Mouse (Mus musculus) splenic B cell, adult 2 months (primary cell): Measurements from ENCODE around the gene 4930564D02Rik.
A peak's percentile ranks its signal among the peaks of the same experiment; 100 is the strongest.

Experiments used
- DNase-seq: peaks from one replicate; pipeline ENCODE4 v3.0.0-alpha.2; 2011; ENCODE audit warnings: low read depth, low spot score
- H3K27me3 ChIP-seq: 2 replicates; pipeline ENCODE4 v1.6.1; 2012; ENCODE audit warnings: mild to moderate bottlenecking, low read length, moderate library complexity, mixed read lengths; ENCODE audit not compliant: control insufficient read depth, poor library complexity, insufficient read depth, severe bottlenecking
- H3K36me3 ChIP-seq: 2 replicates; pipeline ENCODE4 v1.6.1; 2012; ENCODE audit warnings: mild to moderate bottlenecking, low read length, moderate library complexity, mixed read lengths; ENCODE audit not compliant: control insufficient read depth, poor library complexity, insufficient read depth, severe bottlenecking

The 4930564D02Rik gene

DNA sequence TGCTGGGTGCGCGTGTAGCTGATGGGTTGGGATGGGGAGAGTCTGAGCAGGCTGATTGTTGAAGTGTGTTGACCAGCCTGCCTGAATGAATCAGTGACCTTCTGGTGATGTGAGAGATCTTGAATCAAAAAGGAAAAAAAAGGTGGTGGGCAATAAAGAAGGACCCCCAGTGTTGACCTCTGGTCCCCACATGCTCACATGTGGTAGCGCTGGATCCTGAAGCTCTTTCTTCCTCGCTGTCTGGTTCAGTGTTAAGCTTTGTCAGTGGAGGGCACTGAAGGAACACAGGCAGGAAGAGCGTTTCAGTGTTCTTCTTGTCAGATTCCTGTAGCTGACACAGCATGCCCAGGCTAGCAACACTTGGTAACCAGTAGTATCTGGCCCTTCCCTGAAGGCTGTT, 9.2 kb downstream of the 4930564D02Rik start:
- no peaks in the 10 kb centered on the region for H3K36me3 ChIP-seq
- no peak for DNase-seq

DNA sequence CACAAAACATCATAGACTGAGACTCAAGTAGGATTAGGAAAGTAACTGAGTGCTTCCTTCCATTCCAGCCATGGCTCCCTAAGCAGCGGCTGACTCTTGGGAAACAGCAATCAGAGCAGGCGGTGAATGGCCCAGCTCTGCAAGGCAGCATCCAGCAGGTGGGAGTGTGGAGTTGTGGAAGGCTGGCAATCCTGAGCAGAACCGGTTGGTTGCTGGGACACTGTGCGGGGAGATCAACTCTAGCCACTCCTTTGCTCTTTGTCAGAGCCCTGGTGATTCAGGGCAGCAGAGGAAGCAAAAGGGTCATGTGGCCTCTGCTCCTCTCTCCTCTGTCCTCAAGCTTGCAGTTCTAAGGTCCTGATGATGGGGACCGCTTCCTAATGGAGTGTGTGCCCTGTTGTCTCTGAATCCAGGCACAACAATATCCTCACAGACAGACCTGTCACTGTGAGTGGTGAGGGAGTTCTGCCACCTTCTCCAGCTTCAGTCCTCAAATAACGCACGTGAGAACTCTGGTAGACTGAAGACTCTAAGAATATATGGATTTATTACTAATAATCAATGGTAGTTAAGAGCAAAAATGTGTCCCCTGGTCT, 11.7 kb downstream of the 4930564D02Rik start:
- Histone ChIP-seq H3K27me3 (no peaks in the 10 kb centered on the region), H3K36me3 (no peaks in the 10 kb centered on the region)
- DNase-seq, result no peak

More for the DNA sequence above, 9.2 kb downstream of the 4930564D02Rik start:
- no peaks in the 10 kb centered on the region for H3K27me3 ChIP-seq

- no peaks in the 10 kb centered on the region for H3K36me3 ChIP-seq
- no peaks in the 10 kb centered on the region for H3K27me3 ChIP-seq
- no peak for DNase-seq
Observed at GRCm38 (mm10) chr3:105087344-105087743, 20.7 kb downstream of the 4930564D02Rik start.

DNA sequence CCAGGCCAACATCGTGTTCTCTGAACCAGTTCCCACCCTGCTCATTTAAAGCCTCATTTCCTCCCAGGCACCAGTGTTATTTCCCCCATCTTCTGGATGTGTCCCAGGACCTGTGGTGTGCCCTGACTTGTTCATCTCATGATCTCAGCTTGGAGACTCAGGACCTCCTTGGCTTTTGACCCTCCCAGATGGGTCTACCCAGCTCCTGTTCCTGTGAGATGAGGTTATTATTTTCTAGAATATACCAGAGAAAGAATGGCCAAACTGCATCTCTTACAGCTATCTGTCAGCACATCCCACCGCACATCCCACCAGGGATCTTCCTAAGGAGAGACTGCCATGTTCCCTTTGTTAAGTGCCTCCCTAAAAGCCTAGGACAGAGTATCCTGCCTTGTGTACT, 22.0 kb downstream of the 4930564D02Rik start:
- Histone ChIP-seq H3K27me3 (no peaks in the 10 kb centered on the region), H3K36me3 (no peaks in the 10 kb centered on the region)
- no peak for DNase-seq

DNA sequence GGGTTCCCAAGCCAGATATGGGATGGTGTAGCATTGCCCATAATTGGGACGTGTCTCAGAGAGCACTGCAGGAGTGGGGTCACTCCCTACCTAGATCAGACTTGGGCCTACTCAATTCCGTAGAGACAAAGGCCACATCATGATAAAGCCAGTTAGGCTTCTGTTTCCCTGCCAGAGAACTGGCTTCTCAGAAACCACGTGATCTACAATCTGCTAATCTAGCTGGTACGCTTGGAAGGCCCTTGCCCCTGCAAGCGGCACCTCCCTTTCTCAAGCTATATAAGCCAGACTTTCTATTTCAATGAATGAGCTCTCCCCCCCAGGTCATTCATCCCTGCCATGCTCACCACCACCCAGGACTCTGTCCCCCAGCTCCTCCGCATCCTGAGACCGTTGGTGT, 23.5 kb downstream of the 4930564D02Rik start:
- H3K36me3 ChIP-seq, result no peaks in the 10 kb centered on the region
- no peaks in the 10 kb centered on the region for H3K27me3 ChIP-seq
- DNase-seq, result no peak

DNA sequence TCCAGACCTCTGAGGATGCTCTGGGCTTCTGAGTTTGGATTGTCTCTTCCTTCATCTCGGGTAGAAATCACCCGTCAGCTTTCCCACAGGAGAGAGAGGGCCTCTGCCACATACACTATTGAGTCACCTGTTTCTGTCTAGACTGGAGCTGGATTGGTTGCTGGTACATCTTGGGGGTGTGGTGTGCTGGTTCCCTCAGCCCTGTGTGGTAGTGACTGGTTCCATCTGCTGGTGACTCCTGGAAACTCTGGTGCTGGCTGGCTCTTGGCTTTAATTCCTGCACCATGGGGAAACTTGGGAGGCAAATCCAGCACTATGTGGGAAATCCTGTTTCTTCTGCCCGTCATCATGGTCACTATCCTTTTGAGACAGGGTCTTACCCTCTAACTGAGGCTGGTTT, 24.3 kb downstream of the 4930564D02Rik start:
- no peaks in the 10 kb centered on the region for H3K27me3 ChIP-seq
- no peaks in the 10 kb centered on the region for H3K36me3 ChIP-seq
- DNase-seq, result no peak

DNA sequence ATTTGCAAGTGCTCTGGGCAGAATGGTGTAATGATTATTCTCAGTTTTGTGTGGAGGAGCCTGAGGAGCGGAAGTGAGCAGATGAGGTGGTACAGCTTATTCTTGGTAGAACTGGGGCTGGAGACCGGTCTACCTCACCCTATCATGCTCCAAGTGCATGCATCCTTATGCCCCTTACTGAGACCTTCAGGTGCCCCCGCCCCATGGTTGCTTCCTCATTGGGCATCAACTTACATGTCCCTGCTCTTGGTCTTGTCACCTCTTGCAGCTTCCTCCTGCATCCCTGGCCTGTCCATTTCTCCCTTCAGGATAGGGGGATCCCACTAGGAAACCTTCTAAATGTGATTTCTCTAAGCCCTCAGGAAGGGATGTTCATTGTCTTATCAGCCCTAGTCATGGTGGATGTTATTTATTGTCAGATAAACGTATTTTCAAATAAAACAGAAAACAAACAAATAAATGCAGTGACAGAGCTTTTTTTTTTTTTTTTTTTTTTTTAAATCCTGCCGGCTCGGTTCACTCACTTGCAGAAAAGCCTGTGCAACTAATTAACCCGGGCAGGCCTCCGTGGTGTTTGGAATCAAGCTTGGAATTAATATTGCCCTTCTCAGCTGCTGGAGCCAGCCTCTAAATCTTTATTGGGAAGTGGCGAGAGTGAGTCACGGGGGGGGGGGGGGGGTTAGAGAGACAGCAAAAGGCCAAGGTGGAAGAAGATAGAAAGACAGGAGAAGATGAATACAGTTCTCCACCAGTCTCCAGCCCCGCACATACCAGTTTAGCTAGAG, 26.3 kb downstream of the 4930564D02Rik start:
- Histone ChIP-seq H3K36me3 (no peaks in the 10 kb centered on the region), H3K27me3 (no peaks in the 10 kb centered on the region)
- no peak for DNase-seq

GRCm38 (mm10) chr3:105094448-105094847, 27.8 kb downstream of the 4930564D02Rik start:
- Histone ChIP-seq H3K36me3 (no peaks in the 10 kb centered on the region), H3K27me3 (no peaks in the 10 kb centered on the region; the same call in 1 of the 2 replicates)
- DNase-seq, result no peak

DNA sequence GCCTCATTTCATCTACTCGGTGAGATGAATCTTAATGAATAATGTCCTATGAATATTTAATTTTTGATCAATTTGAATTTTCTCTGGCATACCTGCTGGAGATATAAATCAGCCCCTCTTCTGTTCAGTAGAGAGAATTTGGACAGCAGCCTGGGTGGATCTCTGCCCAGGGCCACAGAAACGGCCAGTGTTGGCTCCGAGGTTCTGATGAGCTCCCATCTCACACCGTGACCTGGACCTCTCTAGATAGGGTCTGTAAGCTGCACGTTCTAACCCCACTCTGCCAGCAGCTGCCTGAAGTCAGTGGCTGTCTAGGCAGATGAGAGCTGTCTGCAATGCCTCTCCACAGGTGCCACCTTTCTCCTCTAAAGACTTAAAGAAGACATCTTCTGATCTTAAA, 28.4 kb downstream of the 4930564D02Rik start:
- Histone ChIP-seq H3K36me3 (no peaks in the 10 kb centered on the region), H3K27me3 (no peaks in the 10 kb centered on the region; the same call in 1 of the 2 replicates)
- no peak for DNase-seq

DNA sequence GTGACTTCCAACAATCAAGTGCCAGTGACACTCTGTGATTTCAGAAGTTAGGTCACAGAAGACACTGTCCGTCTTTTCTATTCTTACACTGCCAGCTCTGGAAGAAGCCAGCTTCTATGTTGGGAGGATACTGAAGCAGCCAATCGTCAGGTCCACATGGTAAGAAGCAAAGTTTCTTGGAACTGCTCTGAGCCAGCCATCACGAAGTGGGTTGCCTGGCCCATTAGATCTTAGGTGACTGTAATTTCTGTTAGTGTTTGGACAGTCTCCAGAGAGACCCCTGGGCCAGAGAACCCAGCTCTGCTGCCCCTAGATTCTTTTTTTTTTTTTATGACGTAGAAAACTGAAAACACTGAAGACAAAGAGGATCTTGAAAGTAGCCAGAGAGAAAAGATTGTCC, 30.9 kb downstream of the 4930564D02Rik start:
- Histone ChIP-seq H3K36me3 (no peaks in the 10 kb centered on the region), H3K27me3 (no peaks in the 10 kb centered on the region; the same call in 1 of the 2 replicates)
- DNase-seq, result no peak

GRCm38 (mm10) chr3:105099526-105100269, 33.1 kb downstream of the 4930564D02Rik start:
- no peak for DNase-seq
- H3K27me3 ChIP-seq, result no peaks in the 10 kb centered on the region; the same call in 1 of the 2 replicates
- H3K36me3 ChIP-seq, result no peaks in the 10 kb centered on the region

- no peaks in the 10 kb centered on the region; the same call in 1 of the 2 replicates for H3K27me3 ChIP-seq
- DNase-seq, result no peak
- H3K36me3 ChIP-seq, result no peaks in the 10 kb centered on the region
Observed at GRCm38 (mm10) chr3:105100270-105100589, 33.6 kb downstream of the 4930564D02Rik start.

DNA sequence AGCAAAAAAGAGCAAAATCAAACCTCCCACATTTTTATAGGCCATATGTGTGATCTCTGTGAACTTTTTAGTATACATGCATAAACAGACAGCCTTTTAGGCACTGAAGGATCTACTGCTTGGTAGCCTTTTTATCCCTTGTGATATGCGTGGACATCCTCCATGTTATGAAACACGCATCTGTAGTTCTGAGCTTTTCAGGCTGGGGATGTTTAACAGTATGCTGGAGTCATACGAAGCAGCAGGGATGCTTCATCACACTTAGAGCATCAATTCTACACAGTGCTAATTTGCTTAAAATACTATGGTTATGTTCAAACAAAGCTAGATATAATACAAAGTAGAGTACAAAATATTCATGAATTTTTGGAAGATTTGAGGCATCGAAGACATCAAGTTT, 39.2 kb downstream of the 4930564D02Rik start:
- H3K27me3 ChIP-seq, result no peaks in the 10 kb centered on the region
- no peaks in the 10 kb centered on the region for H3K36me3 ChIP-seq
- DNase-seq, result no peak

DNA sequence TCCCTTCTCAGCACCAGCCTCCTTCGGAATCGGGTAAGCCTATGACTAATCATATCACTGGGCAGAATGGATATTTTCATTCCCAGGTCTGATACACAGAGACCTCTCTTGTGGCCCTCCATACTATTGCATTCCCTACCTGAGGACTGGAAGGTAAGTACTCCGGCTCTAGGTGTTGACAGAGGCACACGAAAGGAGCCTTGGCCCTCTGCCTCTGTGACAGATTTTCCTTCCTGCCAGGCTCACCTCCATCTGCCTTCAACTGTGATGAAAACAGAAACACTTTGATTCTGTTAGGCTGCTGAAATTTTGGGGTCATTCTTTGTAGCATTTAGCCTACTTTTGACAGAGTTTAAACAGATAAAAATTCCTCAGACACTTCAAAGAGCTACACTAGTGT, 47.2 kb downstream of the 4930564D02Rik start:
- Histone ChIP-seq H3K27me3 (no peaks in the 10 kb centered on the region), H3K36me3 (no peaks in the 10 kb centered on the region)
- DNase-seq, result no peak

DNA sequence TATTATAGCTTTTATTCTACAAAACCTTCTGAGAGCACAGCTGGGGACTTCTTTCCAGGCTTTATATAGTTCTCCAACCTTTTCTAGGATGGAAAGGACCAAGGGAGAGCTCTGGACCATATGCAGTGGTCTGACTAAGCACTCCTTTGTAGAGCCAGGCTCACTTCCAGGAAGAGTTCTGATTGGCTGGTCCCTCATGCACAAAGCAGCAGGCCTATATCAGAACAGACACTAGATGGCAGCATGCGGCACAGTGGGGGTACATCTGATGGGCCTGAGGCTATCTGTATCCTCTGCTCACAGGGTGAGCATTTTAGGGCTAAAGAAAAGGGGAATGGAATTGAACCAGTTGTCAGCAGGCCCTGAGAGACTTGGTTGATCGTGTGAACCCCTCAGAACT, 47.6 kb downstream of the 4930564D02Rik start:
- no peaks in the 10 kb centered on the region for H3K27me3 ChIP-seq
- DNase-seq, result peak; percentile 49
- H3K36me3 ChIP-seq, result no peaks in the 10 kb centered on the region
